Mouse (Mus musculus) ES-Bruce4 (cell line): ENCODE measurements around the gene Marc2.

Experiments used
- CTCF ChIP-seq: IDR thresholded peaks from one replicate; pipeline ENCODE4 v1.8.1; 2011; ENCODE audit warnings: low read depth, low read length
- EP300 ChIP-seq: IDR thresholded peaks from 2 replicates; pipeline ENCODE4 v1.6.1; 2011; ENCODE audit warnings: low read depth, low read length; ENCODE audit not compliant: insufficient read depth
- POLR2A ChIP-seq: IDR thresholded peaks from one replicate; pipeline ENCODE4 v1.8.1; 2011; ENCODE audit warnings: low read length; ENCODE audit not compliant: insufficient read depth

DNA sequence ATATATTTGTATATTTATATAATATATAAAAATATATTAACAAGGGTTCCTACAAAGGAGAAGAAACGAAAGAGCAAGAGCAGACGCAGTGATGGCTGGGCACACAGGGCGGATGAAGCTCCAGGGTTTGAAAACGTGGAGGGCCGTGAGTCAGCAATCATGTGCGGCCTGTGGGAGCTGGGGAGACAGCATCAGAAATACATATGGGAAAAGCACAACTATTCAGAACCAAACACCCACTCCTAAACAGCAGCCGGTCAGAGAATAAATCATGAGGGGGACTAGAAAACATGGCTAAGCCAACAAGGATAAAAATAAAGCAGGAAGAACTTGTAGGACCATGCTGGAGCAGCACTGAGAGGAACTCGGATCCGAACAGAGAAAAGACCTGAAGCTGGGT is 11.0 kb upstream of the Marc2 start:
- TF ChIP-seq POLR2A = no peak
- TF ChIP-seq CTCF = no peak
- TF ChIP-seq EP300 = no peak
